Mouse (Mus musculus): ENCODE data around the gene Tmem110. TPM values are rescaled to one million over a fixed set of nuclear protein-coding genes. Genes with fewer than 3 reads are reported as not detected.

The Tmem110 gene
- polyA plus RNA-seq, 1 experiment = 14.1 TPM

GRCm38 (mm10) chr14:30916516-30916915 lies 91.1 kb downstream of the Tmem110 start:
- Histone ChIP-seq H3K27me3 (replicated peaks; ENCODE audit: control insufficient read depth, insufficient read depth, low read length) (no peaks in the 10 kb centered on the region), H3K4me3 (ENCODE audit: insufficient read depth, low read depth, low read length) (no peak overlapping the region), H3K36me3 (ENCODE audit: control insufficient read depth, insufficient read depth, low read length) (no peaks in the 10 kb centered on the region), H3K4me1 (ENCODE audit: control insufficient read depth, insufficient read depth, low read length) (no peaks in the 10 kb centered on the region; the same call in 1 of the 2 replicates), H3K27ac (ENCODE audit: insufficient read depth, low read depth, low read length) (no peak overlapping the region)
- no peak for TF ChIP-seq POLR2A (IDR thresholded peaks at IDR 0.05; ENCODE audit: low read depth, low read length)
- TF ChIP-seq CTCF (conservative IDR thresholded peaks at IDR 0.05; ENCODE audit: insufficient read depth, insufficient read length, low read depth, low read length) = no peak
- 93% methylated on average over 1 of the region's 1 CpGs for WGBS
- no peak for DNase-seq

GRCm38 (mm10) chr14:30922053-30922670 lies 96.8 kb downstream of the Tmem110 start:
- Histone ChIP-seq H3K4me1 (ENCODE audit: control insufficient read depth, insufficient read depth, low read length) (no peaks in the 10 kb centered on the region), H3K4me3 (ENCODE audit: insufficient read depth, low read depth, low read length) (no peak overlapping the region), H3K36me3 (ENCODE audit: control insufficient read depth, insufficient read depth, low read length) (no peaks in the 10 kb centered on the region), H3K27ac (ENCODE audit: insufficient read depth, low read depth, low read length) (no peak overlapping the region), H3K27me3 (replicated peaks; ENCODE audit: control insufficient read depth, insufficient read depth, low read length) (no peaks in the 10 kb centered on the region)
- DNase-seq = no peak
- WGBS = 57% methylated on average over 7 of the region's 8 CpGs
- no peak for TF ChIP-seq POLR2A (IDR thresholded peaks at IDR 0.05; ENCODE audit: low read depth, low read length)
- TF ChIP-seq CTCF (conservative IDR thresholded peaks at IDR 0.05; ENCODE audit: insufficient read depth, insufficient read length, low read depth, low read length) = no peak

DNA sequence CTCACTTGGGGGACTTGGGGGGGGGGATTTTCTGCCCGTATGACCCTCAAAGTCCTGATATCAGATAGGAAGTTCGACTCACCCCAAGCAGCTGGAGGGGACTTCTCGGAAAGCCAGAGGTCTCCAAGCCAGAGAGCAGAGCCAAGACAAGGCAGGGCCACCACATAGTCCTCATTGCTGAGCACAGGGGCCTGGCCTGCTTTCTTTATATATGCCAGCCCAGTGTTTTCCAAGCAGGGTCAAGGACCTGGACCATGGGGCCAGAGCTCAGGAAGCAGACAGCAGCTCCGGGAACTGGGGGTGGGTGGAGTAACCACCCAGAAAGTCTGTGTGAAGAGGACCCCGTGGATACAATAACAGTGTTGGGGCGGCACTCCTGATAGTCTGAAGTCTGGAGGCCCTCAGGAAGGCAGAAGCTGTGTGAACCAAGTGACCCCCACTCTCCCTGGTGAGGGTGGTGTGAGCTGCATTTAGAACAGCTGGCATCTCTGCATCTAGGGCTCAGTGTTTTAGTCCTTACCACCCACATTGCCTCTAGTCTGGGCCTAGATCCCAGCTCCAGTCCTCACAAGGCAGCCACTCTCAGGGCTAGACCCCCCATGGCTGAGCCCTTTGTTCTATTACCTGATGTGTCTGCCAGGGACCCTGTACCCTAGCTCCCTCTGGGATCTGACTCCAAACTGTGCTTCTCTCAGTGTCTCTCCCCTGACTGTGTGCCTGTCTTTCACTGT lies 98.2 kb downstream of the Tmem110 start, which contains the start of gene Itih3:
Itih3 (minus strand) TSS at position 386 of the 731 bp plus-strand sequence.
- Histone ChIP-seq H3K36me3 (ENCODE audit: control insufficient read depth, insufficient read depth, low read length) (no peaks in the 10 kb centered on the region), H3K27me3 (replicated peaks; ENCODE audit: control insufficient read depth, insufficient read depth, low read length) (no peaks in the 10 kb centered on the region), H3K4me3 (ENCODE audit: insufficient read depth, low read depth, low read length) (no peak within 1 kb of the TSS), H3K4me1 (ENCODE audit: control insufficient read depth, insufficient read depth, low read length) (no peaks in the 10 kb centered on the region), H3K27ac (ENCODE audit: insufficient read depth, low read depth, low read length) (no peak within 1 kb of the TSS)
- no peak for DNase-seq
- WGBS = 61% methylated on average over 6 of the region's 6 CpGs
- no peak for TF ChIP-seq CTCF (conservative IDR thresholded peaks at IDR 0.05; ENCODE audit: insufficient read depth, insufficient read length, low read depth, low read length)
- no peak for TF ChIP-seq POLR2A (IDR thresholded peaks at IDR 0.05; ENCODE audit: low read depth, low read length)

GRCm38 (mm10) chr14:30925492-30925891 lies 100.1 kb downstream of the Tmem110 start:
- no peaks in the 10 kb centered on the region for H3K27me3 ChIP-seq (replicated peaks; ENCODE audit: control insufficient read depth, insufficient read depth, low read length)
- no peak overlapping the region for H3K4me3 ChIP-seq (ENCODE audit: insufficient read depth, low read depth, low read length)
- no peak for TF ChIP-seq POLR2A (IDR thresholded peaks at IDR 0.05; ENCODE audit: low read depth, low read length)
- no peak for TF ChIP-seq CTCF (conservative IDR thresholded peaks at IDR 0.05; ENCODE audit: insufficient read depth, insufficient read length, low read depth, low read length)
- DNase-seq = no peak
- WGBS = 88% methylated on average over 3 of the region's 3 CpGs
- H3K27ac ChIP-seq (ENCODE audit: insufficient read depth, low read depth, low read length) = no peak overlapping the region
- no peaks in the 10 kb centered on the region for H3K36me3 ChIP-seq (ENCODE audit: control insufficient read depth, insufficient read depth, low read length)
- H3K4me1 ChIP-seq (ENCODE audit: control insufficient read depth, insufficient read depth, low read length) = no peaks in the 10 kb centered on the region

Other genes starting within 250 kb of the Tmem110 start
- gene Prkcd, start 199.4 kb upstream of the Tmem110 start, polyA plus RNA-seq (2012; rRNA removed) = 80.6 and 96.2 TPM in 2 replicates
- 17.6 and 18.8 TPM in 2 replicates for gene Rft1, start 171.2 kb upstream of the Tmem110 start, polyA plus RNA-seq (2012; rRNA removed)
- gene Sfmbt1, start 110.7 kb upstream of the Tmem110 start, polyA plus RNA-seq (2012; rRNA removed) = 2.2 and 3.3 TPM in 2 replicates
- gene Mustn1, start 53.6 kb downstream of the Tmem110 start, polyA plus RNA-seq (2012; rRNA removed) = 8.2 and 9.2 TPM in 2 replicates
- gene Itih4, start 60.9 kb downstream of the Tmem110 start, polyA plus RNA-seq (2012; rRNA removed) = 0.38 and 0.62 TPM in 2 replicates
- 0.43 and 0.56 TPM in 2 replicates for gene Itih3, start 98.2 kb downstream of the Tmem110 start, polyA plus RNA-seq (2012; rRNA removed)
- gene Itih1, start 117.7 kb downstream of the Tmem110 start, polyA plus RNA-seq (2012; rRNA removed) = 1.1 and 1.3 TPM in 2 replicates
- gene Nek4, start 125.8 kb downstream of the Tmem110 start, polyA plus RNA-seq (2012; rRNA removed) = 5.3 and 6.2 TPM in 2 replicates
- gene Glt8d1, start 175.8 kb downstream of the Tmem110 start, polyA plus RNA-seq (2012; rRNA removed) = 14.9 and 17.6 TPM in 2 replicates
- 194 and 262 TPM in 2 replicates for gene Spcs1, start 176.1 kb downstream of the Tmem110 start, polyA plus RNA-seq (2012; rRNA removed)
- gene Pbrm1, start 193.5 kb downstream of the Tmem110 start, polyA plus RNA-seq (2012; rRNA removed) = 10.3 and 11.2 TPM in 2 replicates
- gene Gnl3, start 193.6 kb downstream of the Tmem110 start, polyA plus RNA-seq (2012; rRNA removed) = 10.1 and 14.3 TPM in 2 replicates

All from kidney, adult 2 months (tissue).